Mouse (Mus musculus) 416B (cell line): ENCODE results near the gene Olfr52.

Experiments used
- DNase-seq: peaks from one replicate; pipeline ENCODE4 v3.0.0; 2011; ENCODE audit warnings: low read depth

Olfr52 gene

DNA sequence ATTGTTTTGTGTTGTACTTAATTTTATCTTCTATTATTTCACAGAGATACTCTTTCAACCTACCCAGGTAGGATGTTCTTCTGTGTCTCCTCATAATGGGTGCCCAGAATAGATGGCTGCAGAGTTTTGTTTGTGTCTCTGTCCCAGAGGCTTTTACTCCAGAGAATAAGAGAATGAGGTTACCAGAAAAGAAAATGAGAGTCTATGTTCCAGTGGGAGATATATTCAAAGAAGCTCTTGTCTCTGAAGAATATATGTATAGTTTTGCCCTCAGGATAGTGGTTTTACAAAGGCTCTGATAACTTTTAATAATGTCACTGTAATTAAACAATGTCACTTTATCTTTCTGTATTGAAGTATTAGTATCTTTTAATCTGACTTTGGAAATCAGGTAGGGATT is at the start of gene Olfr52:
TSS of gene Olfr52 (minus strand) at position 101 of the 400 bp plus-strand sequence.
- DNase-seq = no peak

DNA sequence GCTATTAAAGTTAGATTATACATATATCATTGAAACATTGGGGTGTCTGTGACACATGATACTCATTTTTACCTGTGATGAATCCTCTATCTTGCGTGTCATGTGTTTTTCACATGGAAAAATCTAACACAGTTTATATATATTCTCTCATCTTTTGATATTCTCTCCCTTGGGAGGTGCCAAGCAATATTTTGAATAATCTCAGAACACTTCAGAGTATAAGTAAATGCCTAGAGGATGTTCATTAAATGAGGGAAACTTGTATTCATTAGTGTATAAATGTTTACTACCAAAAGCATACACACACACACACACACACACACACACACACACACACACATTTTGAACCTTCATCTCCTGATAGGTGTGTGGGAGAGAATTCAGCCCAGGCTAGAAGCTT is 45.8 kb upstream of the Olfr52 start, which contains the start of gene Olfr1047:
TSS of gene Olfr1047 (minus strand) at position 101 of the 400 bp plus-strand sequence.
- DNase-seq = no peak

DNA sequence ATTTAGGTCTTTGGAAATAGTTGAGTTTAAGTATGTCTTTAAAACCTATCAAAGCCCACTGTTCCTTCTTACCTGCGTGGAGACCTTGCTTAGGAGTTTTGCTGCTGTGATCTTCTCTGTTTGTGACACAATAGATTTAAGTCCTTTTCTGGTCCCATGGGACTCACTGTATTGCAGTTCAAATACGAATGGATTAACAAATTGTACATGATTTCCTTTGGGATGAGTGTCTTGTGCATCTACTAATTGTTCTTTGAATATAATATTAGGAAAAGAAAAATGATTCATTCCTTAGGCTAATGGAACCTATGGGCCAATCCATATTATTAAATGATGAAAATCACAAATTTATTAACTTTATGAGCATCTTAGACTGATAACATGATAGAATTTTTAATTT is 33.7 kb upstream of the Olfr52 start, which contains the start of gene Olfr1046:
TSS of gene Olfr1046 (minus strand) at position 101 of the 400 bp plus-strand sequence.
- DNase-seq = no peak

DNA sequence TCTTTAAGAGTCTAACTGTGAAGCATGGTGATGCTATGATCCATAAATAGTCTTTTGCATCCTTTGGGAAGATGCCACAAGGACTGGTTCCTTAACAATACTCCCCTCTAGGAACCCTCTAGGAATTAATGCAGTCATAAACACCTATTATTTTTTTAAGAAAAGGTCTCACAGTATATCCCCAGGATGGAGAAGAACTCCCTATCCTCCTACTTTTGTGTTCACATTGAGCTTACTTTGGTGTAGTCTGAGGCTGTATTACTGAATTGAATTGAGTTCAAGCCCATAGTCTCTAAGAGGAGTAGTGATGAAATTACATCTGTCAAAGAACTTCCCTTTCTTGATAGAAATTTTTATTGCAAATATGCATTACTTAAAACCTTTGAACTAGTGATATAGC is 17.4 kb upstream of the Olfr52 start, which contains the start of gene Olfr1045:
TSS of gene Olfr1045 (minus strand) at position 101 of the 400 bp plus-strand sequence.
- DNase-seq = no peak

DNA sequence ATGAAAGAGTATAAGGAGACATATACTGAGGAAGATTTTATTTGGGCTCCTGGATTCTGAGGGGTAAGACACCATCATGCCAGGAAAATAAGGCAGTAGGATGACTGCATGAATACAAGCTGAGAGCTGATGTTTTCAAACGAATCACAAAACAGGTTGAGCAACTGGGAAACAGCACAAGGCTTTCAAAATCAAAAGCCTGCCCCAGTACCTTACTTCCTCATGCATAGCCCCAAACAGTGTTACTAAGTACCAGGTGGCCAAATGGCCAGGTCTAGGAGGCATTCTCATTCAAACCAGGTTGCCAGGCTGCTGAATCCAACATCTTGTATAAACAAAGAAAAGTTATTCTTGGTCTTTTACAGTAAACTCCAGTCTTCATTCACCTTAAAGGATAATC is 10.4 kb upstream of the Olfr52 start:
- DNase-seq = no peak

DNA sequence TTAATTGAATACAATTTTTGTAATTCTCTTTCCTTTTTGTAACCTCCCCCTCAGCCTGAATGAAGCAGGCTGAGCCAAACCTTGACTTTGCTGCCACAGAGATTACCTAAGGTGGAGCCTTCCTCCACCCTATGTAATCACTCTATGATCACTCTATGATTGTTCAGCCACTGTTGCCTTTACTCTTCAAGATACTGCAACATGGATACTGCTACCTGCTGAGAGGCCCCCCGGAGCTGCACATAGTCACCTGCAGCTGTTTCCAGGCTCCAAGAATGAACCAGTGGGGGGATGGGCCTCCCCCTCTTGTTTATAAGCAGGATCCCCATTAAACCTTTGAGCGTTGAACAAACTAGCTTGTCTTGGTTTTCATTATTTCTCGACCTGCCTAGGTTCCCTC is 5.5 kb downstream of the Olfr52 start:
- no peak for DNase-seq

DNA sequence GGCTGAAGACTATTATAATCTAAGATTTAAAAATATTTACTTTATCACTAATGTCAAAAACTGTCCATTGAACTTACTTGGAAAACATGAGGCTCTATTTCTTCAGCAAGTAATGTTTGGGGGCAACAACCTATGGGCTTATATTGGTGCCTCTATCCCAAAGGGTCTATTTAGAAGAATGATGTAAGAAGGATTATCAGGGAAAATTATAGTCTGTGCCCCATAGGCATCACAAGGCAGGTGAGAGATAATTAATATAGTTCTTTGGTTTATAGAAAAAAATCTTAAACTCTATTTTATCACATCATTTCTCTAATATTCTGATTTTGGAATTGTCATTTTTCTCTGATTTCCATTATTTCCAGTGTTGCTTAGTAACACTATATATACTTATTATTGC is 7.8 kb downstream of the Olfr52 start, which contains the start of gene Olfr1044:
TSS of gene Olfr1044 (minus strand) at position 101 of the 400 bp plus-strand sequence.
- DNase-seq = no peak

DNA sequence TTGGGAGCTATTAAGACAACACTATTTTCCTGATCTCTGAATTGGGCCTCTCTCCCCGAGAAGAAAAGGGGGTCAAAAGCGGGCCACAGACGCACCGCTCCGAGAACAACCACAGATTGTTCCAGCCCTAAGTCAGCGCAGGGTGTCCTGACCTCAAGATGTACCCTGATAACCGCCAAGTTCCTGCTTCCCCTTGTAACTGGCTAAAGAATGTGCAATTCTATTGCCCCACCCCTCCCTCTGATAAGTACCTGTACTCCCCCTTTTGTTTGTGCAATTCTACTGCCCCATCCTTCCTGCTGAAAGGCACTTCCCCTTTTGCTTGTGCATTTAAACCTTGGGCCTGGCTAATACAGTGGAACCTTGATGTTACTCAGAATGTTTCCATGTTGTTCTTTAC is 10.1 kb downstream of the Olfr52 start:
- DNase-seq = peak; percentile 50

DNA sequence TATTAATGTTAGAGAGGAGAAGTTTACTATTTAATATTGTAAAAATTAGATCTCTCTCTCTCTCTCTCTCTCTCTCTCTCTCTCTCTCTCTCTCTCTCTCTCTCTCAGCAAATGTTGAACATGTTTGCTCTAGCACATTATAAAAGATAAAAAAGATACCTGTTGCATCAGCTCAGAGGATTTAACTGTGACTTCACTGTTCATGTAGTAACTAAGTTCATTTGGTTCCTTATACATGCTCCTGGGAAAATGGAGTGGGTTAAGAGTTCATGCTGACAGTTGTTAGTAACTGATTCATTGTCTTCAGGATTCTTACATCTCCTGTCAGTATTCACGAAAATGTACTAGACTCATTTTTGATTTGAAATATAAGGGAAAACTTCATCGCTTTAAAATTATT is 18.1 kb downstream of the Olfr52 start, which contains the start of gene Olfr1043:
TSS of gene Olfr1043 (minus strand) at position 101 of the 400 bp plus-strand sequence.
- no peak for DNase-seq

DNA sequence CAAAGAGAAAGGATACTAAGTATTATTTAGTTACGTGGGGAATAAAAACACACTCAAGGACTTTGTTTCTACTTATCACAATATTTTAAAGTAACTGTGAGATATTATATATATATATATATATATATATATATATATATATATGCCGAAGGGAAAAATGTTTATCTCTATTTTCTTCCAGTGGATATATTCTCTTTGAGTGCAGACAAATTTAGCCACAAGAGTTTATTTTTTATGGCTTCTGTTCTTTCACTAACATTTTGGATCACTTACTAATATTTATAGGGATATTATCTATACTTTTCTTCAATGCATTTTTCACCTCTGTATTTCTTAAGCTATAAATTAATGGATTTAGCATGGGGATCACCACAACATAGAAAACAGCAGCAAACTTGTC is 23.7 kb downstream of the Olfr52 start, which contains the start of gene Olfr1042:
TSS of gene Olfr1042 (minus strand) at position 101 of the 400 bp plus-strand sequence.
- no peak for DNase-seq

DNA sequence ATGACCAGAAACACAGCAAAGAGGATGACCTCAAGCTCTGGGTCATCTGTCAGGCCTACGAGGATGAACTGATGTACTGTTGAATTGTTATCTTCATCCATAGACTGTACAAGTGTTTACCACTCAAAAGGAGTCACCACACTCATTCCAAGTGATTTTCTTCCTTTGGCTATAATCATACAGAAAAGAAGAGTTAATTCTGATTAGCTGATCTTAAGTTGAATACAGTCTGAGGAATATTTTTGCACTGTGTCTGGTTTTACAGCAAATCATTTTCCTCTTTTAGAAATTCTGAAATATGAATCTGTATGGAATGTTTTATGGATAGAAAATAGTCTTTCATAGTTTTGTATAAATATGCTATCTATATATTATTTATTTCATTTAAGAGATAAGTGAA is 38.9 kb downstream of the Olfr52 start, which contains the start of gene Olfr1040:
TSS of gene Olfr1040 (minus strand) at position 101 of the 400 bp plus-strand sequence.
- no peak for DNase-seq

DNA sequence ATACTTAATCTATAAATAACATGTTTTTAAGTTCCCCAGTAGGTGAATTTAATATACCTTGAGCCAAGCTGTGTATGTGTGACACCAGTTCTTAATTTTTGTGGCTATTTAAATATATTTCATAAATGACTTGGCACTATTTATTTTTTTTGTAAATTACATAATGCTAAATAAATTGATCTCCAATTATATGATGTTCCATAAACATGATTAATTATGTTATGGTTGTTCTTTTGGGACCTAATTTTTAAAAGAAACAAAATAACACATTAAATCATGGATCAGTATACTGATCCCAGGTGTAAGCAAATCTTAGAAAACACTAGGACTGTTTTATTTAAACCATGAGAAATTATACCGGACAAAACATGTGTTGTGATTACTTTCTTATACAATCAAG is 49.7 kb downstream of the Olfr52 start, which contains the start of gene Olfr1039:
TSS of gene Olfr1039 (minus strand) at position 101 of the 400 bp plus-strand sequence.
- no peak for DNase-seq
